Mouse (Mus musculus) gonadal fat pad, adult 2 months (tissue): Measurements from ENCODE around the gene Psmb3. TPM values are rescaled to one million over a fixed set of nuclear protein-coding genes. Genes with fewer than 3 reads are reported as not detected.
"Not testable (repeated sequence)": the region's sequence is repeated elsewhere in the genome, so short reads cannot be mapped to it uniquely, and the experiment has no call there.

Experiments
- DNase-seq: peaks from one replicate; pipeline ENCODE4 v3.0.0-alpha.2; 2012; ENCODE audit warnings: low read depth
- polyA plus RNA-seq: library from polyadenylated mRNA; depleted of rRNA; stranded (reverse); fragments of >200 nt; gene quantifications from 2 replicates; pipeline ENCODE4 v1.2.3, GENCODE M21; 2012; rRNA removed

Psmb3 gene
- 327 and 453 TPM in 2 replicates for polyA plus RNA-seq

DNA sequence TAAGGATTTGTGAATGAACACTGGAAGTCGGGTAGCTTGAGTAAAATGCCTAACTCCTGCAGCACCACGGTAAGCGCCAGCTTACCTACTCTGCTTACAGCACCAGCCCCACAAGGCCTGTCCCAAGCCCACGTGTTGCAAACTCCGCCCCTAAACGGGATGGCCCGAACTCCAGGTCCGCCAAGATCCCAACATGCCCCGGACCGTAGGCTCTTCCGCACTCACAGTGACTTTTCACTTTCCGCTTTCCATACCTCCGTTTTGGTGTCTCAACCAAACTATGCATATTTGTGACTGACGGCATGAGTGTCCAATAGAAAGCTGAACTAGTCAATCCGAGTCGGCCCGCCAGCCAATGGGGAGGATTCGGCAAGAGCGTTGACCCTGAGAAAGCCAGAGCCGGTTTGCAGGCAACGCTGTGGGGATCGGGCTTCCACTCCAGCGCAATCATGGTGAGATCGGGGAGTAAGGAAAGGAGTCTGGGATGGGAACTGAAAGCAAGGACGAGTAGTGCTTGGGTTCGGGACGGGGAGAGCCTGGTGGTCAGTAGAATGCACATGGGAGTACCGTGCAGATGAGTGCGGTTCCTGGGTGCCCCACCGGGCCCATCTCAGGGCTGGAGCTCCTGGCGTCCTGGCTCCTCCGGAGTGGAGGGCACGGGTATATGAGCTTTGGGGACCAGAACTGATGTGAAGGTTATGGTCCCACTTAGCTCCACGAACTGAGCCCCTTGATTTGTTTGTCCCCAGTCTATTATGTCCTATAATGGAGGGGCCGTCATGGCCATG is at the start of gene Psmb3:
Gene Psmb3 (plus strand): TSS at position 361 of the 788 bp plus-strand sequence.
- peak; percentile 100 for DNase-seq

DNA sequence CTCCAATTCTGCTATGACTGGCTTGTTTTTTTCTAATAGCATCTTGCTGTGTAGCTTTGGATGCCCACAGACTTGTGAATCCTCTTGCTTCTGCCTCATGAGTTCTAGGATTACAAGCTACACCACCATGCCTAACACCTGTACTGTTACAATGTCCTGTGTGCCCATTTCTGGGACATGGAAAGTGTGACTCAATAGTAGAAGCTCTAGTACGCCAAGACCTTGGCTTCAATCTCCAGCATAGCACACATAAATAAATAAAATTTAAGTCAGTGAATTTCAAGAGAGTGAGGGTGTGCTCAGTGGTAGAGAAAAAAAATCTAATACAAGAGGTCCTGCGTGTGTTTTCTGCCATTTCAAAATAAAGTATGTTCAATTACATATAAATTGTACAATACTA is 49.0 kb upstream of the Psmb3 start:
- DNase-seq: no peak

DNA sequence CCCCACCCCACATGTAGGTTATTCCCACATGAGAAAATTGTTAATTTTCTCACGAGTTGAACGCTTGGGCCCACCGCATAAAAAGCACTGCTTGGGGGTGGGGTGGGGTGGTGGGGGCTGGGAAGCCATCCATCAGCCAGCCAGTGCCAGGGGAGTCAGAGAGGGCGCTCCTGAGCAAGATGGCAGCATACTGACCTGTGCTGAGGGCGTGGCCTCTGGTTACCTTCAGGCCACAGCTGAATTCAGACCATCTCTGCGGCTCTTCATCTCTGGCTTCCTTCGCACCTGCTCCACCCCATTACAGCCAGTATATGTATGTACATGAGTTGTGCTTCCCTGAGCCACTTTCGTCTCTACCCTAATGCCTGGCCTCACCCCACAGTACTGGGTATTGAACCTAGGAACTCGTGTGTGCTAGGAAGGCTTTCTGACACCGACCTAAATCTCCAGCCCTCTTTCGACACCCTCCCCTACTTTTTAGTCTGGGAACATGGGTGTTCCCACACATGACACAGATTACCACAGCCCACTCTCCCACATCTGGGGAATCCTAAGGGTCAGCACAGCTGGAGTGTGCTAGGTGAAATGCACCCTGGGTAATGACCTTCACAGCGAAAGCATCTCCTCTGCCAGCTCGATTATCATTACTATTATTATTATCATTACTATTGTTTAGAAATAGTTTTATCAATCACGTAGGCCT is 46.8 kb upstream of the Psmb3 start:
- no peak for DNase-seq

DNA sequence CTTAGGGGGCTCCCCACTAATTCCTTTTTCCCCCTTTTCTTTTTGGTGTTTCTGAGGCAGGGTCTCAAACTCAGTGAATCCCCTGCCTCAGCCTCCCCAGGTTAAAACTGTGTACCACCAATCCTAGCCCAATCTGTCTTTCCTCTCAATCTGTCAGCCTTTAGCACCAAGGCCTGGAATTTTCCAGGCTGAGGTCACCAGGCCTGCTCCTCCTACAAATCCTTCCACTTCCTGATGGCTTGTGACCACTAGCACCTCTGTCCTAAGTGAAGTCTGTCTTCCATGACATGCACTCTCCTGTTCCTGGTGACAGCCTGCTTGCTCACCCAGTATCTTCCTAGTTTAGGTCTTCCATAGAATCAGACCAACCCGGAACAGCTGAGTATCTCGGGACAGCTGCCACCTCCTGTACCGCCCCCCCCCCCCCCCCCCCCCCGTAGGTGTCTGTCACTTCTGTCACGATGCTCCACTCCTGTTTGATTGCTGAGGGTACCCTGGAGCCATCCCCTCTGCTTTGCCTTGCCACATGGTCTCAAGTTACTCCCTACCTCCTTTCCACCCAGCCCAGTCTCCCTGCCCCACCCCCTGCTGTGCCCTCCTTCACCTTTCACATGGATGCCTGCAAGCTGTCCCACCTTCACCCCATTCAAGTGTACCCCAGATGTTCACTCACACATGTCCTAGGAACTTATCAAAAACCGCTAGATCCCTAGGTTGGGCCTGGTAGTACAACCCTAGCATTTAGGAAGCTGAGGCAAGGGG is 45.8 kb upstream of the Psmb3 start:
- no peak for DNase-seq

DNA sequence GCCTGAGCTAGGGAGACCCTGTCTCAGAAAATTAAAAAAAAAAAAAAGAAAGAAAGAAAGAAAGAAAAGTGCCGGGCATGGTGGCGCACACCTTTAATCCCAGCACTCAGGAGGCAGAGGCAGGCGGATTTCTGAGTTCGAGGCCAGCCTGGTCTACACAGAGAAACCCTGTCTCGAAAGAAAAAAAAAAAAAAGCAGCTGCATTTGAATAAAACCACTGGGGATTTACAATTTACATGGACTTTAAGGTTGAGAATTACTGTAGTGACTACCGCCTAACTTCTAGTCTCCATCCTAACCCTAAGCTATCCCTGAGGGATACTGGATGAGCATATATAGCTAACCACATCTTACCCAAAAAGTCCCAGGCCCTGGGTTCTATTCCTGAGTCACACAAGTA is 45.2 kb upstream of the Psmb3 start:
- DNase-seq: not testable (repeated sequence)

DNA sequence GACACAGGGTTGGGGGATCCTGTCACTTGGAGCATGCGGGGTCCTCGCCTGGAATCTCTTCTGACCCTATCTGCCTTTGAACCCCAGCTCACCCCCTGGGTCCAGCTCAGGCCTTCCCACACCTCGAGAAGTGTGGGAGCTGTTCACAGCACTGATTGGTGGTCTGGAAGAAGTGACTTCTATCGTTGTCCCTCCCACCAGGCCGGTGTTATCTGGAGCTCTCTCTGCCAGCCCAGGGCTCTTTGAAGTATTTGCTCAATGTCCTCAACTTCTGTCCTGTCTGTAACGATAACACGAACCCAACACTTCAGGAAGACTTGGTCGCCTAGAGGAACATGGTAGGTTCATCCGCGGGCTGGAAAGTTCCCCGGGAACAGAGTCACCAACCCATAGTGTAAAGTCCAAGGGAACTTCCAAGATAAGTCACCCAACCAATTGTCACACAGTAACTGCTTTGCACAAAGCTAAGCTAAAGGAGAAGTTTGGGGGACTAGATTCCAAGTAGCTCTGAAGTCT is 44.4 kb upstream of the Psmb3 start:
- DNase-seq: no peak

DNA sequence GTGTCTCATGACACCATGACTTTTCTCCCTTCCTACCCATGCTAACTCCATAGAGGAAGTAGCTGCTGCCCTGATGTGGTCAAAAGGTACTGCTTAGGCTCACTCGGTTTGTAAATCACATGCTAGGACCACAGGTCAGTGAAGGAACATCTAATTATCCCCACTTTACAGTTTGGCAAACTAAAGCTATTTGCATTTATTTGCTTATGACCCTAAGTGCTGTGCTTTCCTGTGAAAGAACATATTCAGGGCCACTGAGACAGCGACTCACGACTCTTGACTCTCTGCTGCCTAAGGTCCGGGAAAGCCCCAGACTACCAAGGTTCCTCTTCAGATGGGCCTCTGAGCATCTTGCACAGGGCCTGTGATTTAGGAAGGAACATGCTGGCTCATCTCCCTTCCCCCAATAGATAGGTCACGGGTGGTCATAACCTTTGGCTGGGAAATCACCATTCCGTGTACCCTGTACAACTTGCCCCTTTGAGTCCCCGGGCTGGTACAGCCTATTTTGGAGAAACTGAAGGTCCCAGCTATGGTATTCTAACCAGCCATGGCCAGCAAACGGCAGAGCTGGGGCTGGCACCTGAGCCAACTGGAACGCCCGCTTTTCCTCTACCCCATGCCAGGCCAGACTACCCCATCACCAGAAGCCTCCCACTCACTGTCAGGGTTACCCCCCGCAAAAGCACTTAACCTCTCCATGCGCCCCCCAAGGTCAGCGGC is 43.8 kb upstream of the Psmb3 start:
- DNase-seq: no peak

DNA sequence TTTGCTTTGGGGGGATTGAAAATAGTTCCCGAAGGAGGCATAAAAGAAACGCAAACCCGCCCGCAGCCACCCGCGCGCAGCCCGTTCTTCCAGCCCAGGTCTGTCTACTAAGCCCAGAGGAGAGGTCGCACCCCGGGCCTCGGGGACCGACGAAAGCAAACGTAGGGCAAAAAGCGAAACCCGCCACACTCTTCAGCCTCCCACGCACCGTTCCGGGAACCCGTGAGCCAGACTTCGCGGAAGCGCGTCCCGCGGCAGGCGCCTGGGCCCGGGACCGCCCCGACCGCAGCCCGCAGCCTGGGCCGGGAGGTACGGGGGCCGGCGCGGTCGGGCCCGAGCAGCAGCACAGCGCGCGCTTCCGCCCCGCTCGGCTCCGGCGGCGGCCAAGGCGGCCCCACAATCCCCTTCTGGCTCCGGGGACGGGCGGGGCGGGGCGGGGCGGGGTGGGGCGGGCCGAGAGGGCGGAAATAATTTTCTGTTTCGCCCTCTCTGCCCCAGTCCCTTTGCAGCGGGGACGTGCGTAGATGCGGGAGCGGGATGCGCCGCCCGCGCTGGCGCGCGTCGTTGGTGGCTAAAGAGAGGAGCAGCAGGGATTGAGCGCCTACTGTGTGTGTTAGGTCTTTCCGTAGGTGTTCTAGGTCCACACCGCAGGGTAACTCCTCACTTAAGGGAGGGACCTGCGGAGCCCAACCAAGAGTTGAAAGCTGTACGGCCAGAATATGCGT is 43.0 kb upstream of the Psmb3 start:
- no peak for DNase-seq

DNA sequence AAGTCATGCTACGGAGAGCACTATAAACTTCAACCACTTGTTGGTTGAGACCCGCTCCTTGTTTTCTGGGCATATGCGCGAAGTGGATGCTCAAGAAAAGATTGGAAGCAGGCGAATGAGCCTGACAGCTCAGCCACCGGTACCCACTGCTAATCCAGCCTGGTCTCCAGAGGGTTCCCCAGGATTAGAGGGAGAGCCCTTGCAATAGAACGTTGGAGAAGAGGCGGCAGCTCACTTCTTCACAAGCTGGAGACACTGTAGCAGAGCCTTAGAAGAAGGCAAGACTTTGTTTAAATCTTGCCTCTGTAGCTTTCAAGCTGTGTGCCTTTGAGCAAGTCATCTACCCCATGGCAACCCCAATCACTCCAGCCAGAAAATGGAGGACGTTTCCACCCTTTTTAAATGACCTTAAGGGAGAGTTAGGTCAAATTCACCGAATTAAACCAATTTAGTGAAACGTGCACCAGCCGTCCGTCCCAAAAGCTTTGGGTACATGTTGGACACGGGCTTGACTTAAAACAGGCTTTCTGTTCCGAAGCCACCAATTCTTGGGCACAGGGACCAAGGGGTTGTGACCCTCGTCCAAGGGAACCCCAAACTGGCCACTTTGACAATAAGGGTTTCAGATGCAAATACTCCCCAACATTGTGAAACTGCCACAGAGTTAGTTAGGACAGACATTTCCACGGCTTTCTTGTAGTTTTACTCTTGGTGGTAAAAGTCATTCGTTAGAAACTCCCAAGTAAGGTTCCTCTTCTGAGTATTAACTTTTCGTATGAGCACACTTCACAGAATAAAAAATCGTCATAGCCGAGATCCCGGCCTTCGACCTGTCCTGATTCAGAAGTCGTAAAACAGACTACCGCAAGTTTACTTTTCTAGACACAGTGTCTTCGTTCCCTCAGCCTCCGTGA is 42.2 kb upstream of the Psmb3 start:
- no peak for DNase-seq

DNA sequence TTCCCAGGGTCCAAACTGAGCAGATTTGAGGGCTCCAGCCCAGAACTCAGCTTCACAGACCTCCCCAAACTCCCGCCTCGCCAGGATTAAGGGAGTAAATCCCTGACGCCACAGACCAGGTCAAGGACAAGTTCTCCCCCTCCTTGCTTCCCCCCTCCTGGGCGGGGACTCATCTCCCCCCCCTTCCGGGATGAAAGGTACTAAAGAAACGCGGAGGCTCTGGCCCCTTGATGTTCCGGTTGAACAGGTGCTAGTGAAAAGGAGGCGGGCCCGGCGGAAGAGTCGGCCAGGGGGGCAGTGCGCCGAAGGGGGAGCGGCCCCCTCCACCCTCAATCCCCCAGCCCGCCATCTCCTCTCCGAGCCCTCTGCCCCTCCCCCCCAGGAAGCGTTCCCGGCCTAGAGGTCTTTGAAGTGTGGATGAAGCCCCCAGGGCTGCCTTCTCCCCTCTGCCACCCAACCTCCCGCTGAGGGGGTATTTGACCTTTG is 41.5 kb upstream of the Psmb3 start:
- DNase-seq: no peak

DNA sequence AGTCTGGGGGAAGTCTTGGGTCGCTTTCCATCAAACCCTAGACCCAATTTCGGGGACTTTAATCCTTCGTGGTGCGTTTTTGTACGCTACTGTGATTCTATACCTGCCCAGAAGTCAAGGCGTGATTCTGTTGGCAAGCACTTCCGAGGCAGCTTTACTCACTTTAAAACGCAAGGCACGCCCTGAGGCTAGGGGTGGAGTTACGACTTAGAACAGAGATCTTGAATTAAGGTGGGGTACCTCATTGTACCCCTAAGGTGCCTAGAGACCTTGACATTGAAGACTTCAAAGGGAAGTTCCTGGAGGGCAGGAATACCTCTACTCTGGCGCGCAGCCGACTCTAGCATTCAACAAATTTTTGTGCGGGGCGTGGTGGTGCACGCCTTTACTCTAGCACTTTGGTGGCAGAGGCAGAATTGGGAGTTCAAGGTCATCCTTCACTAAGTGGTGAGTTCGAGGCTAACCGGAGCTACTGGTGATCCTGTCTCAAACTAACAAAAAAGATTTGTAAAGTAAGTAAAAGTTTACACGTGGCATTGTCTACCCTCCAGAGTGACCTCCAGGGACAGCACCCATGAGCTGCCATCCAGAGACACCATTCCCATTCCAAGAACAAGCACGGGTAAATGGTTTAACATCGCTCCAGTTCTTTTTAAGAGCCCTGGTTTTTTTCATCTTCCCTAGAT is 40.8 kb upstream of the Psmb3 start:
- DNase-seq: no peak

DNA sequence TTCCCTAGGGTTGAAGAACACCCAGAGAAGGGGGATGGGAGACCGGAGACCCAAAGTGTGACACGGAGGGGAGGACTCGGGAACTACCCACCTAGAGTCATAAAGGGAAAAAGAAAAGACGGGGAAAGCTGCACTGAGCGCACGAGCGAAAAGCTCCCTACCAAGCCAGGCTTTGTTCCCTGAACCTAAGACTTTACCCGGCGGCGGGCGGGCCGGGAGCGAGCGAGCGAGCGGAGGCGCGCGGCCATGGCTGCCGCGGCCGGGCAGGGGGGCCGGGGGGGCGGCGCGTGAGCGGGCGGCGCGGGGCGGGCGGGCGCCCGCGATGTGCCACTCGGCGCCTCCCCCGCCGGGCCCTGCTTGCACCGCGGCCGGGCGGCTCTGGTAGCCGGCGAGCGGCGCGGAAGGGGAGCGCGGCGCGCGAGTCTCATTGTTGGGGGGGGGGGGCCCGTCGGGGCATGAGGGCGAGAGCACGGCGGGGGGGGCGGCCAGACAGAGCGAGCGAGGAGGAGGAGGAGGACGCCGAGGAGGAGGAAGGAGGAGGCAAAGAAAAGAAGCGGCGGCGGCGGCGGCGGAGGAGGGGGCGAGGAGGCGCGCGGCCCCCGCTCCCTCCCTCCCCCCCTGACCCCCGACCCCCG is 40.2 kb upstream of the Psmb3 start, which contains the start of gene Mllt6:
Gene Mllt6 (plus strand): TSS at position 522 of the 635 bp plus-strand sequence.
- DNase-seq: no peak

DNA sequence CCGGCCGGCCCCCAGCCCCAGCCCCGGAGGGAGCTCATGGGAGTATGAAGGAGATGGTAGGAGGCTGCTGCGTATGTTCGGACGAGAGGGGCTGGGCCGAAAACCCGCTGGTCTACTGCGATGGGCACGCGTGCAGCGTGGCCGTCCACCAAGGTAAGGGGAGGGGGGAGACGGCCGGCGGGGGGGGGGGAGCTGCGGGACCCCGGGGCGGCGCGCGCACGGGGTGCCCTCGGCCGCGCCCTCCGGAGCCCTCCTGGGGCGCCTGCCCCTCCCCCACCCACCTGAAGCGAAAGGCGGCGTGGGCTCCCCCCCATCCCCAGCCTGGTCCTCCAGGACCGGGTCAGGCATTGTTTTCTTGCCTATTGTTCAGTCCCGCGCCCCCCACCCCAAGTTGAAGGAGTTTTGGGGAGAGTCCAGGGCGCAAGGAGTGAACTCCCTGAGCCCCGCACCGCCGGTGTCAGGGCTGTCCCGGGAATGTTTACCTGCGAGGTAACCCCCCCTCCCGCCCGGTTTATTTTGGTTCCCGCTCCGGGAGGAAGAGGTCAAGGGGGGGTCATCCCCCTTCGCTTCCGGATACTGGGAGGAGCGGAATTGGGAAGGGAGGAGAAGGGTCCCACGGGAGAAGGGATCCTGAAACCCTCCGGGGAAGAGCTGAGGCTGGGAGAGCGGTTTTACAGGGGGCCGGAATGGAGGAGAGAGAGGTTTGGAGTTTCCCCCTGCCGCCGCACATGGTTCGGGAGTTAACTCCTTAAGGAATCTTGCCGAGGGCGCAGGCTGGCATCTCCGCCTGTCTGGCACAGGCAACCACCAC is 39.5 kb upstream of the Psmb3 start:
- no peak for DNase-seq

DNA sequence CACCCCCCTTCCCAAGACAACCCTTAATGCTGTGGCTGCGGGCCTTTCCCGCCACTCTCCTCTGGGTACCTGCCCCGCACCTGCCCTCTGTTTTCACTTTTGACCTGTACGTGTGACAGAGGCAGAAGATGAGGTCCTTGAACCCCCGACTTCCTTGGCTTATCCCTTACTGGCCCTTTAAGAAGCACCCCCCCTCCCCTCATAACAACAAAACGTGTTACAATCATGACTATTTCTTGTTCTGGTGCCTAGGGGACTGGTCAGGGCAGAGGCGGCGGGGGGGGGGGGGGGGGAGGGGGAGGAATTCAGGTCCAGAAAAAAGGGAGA is 38.9 kb upstream of the Psmb3 start:
- no peak for DNase-seq

DNA sequence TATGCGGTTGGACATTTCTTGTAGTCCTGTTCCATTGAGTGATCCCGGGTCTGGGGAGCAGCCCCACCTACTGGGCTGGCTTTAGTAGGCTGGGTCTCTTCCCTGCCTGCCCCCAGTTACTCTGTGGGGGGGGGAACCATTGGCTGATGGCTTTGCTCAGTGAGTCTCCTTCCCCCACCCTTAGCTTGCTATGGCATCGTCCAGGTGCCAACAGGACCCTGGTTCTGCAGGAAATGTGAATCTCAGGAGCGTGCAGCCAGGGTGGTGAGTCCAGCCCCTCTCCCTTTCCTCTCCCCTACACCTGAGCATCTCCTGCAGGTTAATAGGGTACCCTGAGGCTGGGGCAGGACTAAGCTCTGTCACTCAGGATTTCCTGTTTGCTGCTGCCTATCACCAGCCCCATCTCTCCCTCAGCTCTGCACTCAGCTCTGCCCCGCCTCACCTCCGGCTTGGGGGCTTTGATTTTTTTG is 38.4 kb upstream of the Psmb3 start:
- no peak for DNase-seq

DNA sequence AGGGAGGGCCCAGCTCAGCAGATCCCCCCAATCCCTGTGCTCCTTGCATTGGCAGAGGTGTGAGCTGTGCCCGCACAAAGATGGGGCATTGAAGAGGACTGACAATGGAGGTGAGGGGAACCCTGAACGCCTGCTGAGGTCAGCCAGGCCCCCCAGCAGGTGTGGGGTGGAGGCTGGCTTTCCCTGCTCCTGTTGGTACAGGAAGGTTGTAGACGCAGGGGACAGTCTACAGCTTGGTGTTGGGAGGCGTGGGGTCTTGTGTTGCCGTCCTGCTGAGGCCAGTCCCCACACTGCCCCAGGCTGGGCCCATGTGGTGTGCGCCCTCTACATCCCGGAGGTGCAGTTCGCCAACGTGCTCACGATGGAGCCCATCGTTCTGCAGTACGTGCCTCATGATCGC is 37.8 kb upstream of the Psmb3 start:
- no peak for DNase-seq

DNA sequence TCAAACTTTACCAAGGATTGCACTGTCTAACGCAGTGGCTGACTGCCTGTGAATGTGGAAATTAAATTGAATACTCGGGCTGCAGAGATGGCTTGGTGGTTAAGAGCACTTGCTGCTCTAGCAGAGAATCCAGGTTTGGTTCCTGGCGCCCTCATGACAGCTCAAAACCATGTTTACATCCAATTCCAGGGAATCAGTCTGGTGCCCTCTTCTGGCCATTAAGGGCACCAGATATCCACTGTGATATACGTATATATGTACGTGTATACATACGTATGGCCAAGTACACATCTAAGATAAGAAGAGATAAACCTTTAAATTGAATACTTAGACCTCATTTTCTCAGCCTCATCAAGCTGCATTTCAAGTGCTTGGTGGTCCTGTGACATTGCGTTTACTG is 37.0 kb upstream of the Psmb3 start:
- no peak for DNase-seq

DNA sequence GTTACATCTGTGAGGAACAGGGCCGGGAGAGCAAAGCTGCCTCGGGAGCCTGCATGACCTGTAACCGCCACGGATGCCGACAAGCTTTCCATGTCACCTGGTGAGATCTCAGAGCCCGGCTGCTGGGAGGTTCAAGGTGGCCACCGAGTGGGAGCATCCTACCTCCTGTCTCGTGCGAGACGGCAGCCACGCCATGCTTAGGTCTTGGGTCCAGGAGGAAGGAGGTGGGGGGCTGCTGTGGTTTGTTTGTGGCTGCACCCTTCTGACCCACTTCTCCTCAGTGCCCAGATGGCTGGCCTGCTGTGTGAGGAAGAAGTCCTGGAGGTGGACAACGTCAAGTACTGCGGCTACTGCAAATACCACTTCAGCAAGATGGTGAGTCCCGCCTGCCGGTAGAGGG is 36.4 kb upstream of the Psmb3 start:
- DNase-seq: no peak
